Mouse (Mus musculus) liver, embryonic 13.5 days (tissue): ENCODE measurements around the gene Hpdl. TPM values are rescaled to one million over a fixed set of nuclear protein-coding genes. Genes with fewer than 3 reads are reported as not detected.
A peak's percentile ranks its signal among the peaks of the same experiment; 100 is the strongest.
"Not testable (repeated sequence)": the region's sequence is repeated elsewhere in the genome, so short reads cannot be mapped to it uniquely, and the experiment has no call there.

Experiments used
- ATAC-seq: fragments of 200-750 bp; cut with Nextera tagmentation; 2 replicates; pipeline ENCODE4 v1.8.0; 2017; ENCODE audit warnings: low read depth, mild to moderate bottlenecking, moderate number of reproducible peaks, moderate library complexity
- DNase-seq: peaks from one replicate; pipeline ENCODE4 v3.0.0; 2022
- H3K27ac ChIP-seq: fragments of 300-500 bp; sonication (generic); 2 replicates; pipeline ENCODE4 v1.5.1; 2015; ENCODE audit warnings: moderate library complexity, mild to moderate bottlenecking, inconsistent platforms
- H3K27me3 ChIP-seq: fragments of 300-500 bp; sonication (generic); 2 replicates; pipeline ENCODE4 v1.6.1; 2015; ENCODE audit warnings: mild to moderate bottlenecking, inconsistent platforms
- H3K36me3 ChIP-seq: fragments of 300-500 bp; sonication (generic); 2 replicates; pipeline ENCODE4 v1.6.1; 2015; ENCODE audit warnings: mild to moderate bottlenecking, inconsistent platforms
- H3K4me1 ChIP-seq: fragments of 300-500 bp; sonication (generic); replicated peaks from 2 replicates; pipeline ENCODE4 v1.6.1; 2015; ENCODE audit warnings: inconsistent platforms
- H3K4me2 ChIP-seq: fragments of 300-500 bp; sonication (generic); 2 replicates; pipeline ENCODE4 v1.6.1; 2015; ENCODE audit warnings: inconsistent platforms, mild to moderate bottlenecking, moderate library complexity
- H3K4me3 ChIP-seq: fragments of 300-500 bp; sonication (generic); replicated peaks from 2 replicates; pipeline ENCODE4 v1.5.1; 2015; ENCODE audit warnings: mild to moderate bottlenecking, inconsistent platforms
- H3K9ac ChIP-seq: fragments of 300-500 bp; sonication (generic); 2 replicates; pipeline ENCODE4 v1.6.1; 2015; ENCODE audit warnings: mild to moderate bottlenecking, inconsistent platforms
- H3K9me3 ChIP-seq: fragments of 300-500 bp; sonication (generic); replicated peaks from 2 replicates; pipeline ENCODE4 v1.6.1; 2016; ENCODE audit warnings: inconsistent platforms
- WGBS: fragments of 180-500 bp; shearing (Covaris S2); methylation state at CpG from one replicate; pipeline ENCODE4 v1.1.7; 2015; ENCODE audit not compliant: insufficient replicate concordance; 5-methylcytosine and 5-hydroxymethylcytosine counted together
- polyA plus RNA-seq: library from polyadenylated mRNA; unstranded; fragments of >200 nt; fragmentation: Nextera tagmentation; extraction: Ambion mirVana; gene quantifications from 2 replicates; pipeline ENCODE4 v1.2.1, GENCODE M21; 2015

The Hpdl gene
- 0.53 and 0.58 TPM in 2 replicates for polyA plus RNA-seq

- H3K9ac ChIP-seq = peak within 1 kb of the TSS; percentile 67
- peaks cover 48% of the 10 kb centered on the region for H3K4me1 ChIP-seq
- H3K4me3 ChIP-seq = peak within 1 kb of the TSS; percentile 63
- peaks cover 10% of the 10 kb centered on the region; the same call in 1 of the 2 replicates for H3K36me3 ChIP-seq
- 11% methylated on average over 9 of the region's 9 CpGs for WGBS
- H3K4me2 ChIP-seq = peak within 1 kb of the TSS; percentile 83
- ATAC-seq (no peak), DNase-seq (no peak)
- no peak within 1 kb of the TSS for H3K27ac ChIP-seq
- H3K9me3 ChIP-seq = no peaks in the 10 kb centered on the region
- H3K27me3 ChIP-seq = peaks cover 27% of the 10 kb centered on the region
Observed at GRCm38 (mm10) chr4:116821694-116822016, at the start of gene Hpdl. TSS of gene Hpdl (minus strand) at chr4:116821707.

GRCm38 (mm10) chr4:116869898-116870297, 48.4 kb upstream of the Hpdl start:
- 28% methylated on average over 3 of the region's 3 CpGs for WGBS
- Histone ChIP-seq H3K27ac (no peak overlapping the region), H3K27me3 (peaks cover 28% of the 10 kb centered on the region), H3K36me3 (no peaks in the 10 kb centered on the region), H3K9ac (no peak overlapping the region), H3K4me2 (no peak overlapping the region), H3K9me3 (no peaks in the 10 kb centered on the region), H3K4me1 (no peaks in the 10 kb centered on the region), H3K4me3 (no peak overlapping the region)
- no peak for DNase-seq
- no peak for ATAC-seq

GRCm38 (mm10) chr4:116862023-116862422, 40.5 kb upstream of the Hpdl start:
- no peaks in the 10 kb centered on the region for H3K4me1 ChIP-seq
- peaks cover 41% of the 10 kb centered on the region for H3K27me3 ChIP-seq
- no peak overlapping the region for H3K4me2 ChIP-seq
- no peaks in the 10 kb centered on the region for H3K36me3 ChIP-seq
- no peaks in the 10 kb centered on the region for H3K9me3 ChIP-seq
- ATAC-seq (no peak), DNase-seq (no peak)
- H3K4me3 ChIP-seq = no peak overlapping the region
- 54% methylated on average over 8 of the region's 8 CpGs for WGBS
- H3K27ac ChIP-seq = no peak overlapping the region
- H3K9ac ChIP-seq = no peak overlapping the region

GRCm38 (mm10) chr4:116859711-116860110, 38.2 kb upstream of the Hpdl start:
- Histone ChIP-seq H3K27me3 (peaks cover 30% of the 10 kb centered on the region), H3K9ac (no peak overlapping the region), H3K27ac (no peak overlapping the region), H3K36me3 (no peaks in the 10 kb centered on the region), H3K4me3 (no peak overlapping the region), H3K4me1 (no peaks in the 10 kb centered on the region), H3K4me2 (no peak overlapping the region), H3K9me3 (no peaks in the 10 kb centered on the region)
- ATAC-seq (no peak), DNase-seq (no peak)
- WGBS = 55% methylated on average over 5 of the region's 5 CpGs

GRCm38 (mm10) chr4:116857203-116857602, 35.7 kb upstream of the Hpdl start:
- no peak overlapping the region for H3K27ac ChIP-seq
- H3K4me1 ChIP-seq = no peaks in the 10 kb centered on the region
- no peaks in the 10 kb centered on the region for H3K9me3 ChIP-seq
- DNase-seq = no peak
- H3K4me3 ChIP-seq = no peak overlapping the region
- ATAC-seq = no peak
- H3K4me2 ChIP-seq = no peak overlapping the region
- H3K27me3 ChIP-seq = peaks cover 12% of the 10 kb centered on the region
- no peaks in the 10 kb centered on the region for H3K36me3 ChIP-seq
- 76% methylated on average over 10 of the region's 10 CpGs for WGBS
- H3K9ac ChIP-seq = no peak overlapping the region

GRCm38 (mm10) chr4:116854286-116854685, 32.8 kb upstream of the Hpdl start:
- Histone ChIP-seq H3K36me3 (no peaks in the 10 kb centered on the region), H3K4me2 (no peak overlapping the region), H3K9me3 (no peaks in the 10 kb centered on the region), H3K4me1 (no peaks in the 10 kb centered on the region), H3K4me3 (no peak overlapping the region), H3K27ac (no peak overlapping the region), H3K27me3 (no peaks in the 10 kb centered on the region), H3K9ac (no peak overlapping the region)
- ATAC-seq (no peak), DNase-seq (no peak)
- WGBS = 27% methylated on average over 2 of the region's 2 CpGs

GRCm38 (mm10) chr4:116849901-116850300, 28.4 kb upstream of the Hpdl start:
- Histone ChIP-seq H3K9ac (no peak overlapping the region), H3K4me1 (no peaks in the 10 kb centered on the region), H3K9me3 (no peaks in the 10 kb centered on the region), H3K36me3 (no peaks in the 10 kb centered on the region), H3K4me3 (no peak overlapping the region), H3K4me2 (no peak overlapping the region), H3K27ac (no peak overlapping the region), H3K27me3 (no peaks in the 10 kb centered on the region)
- ATAC-seq (no peak), DNase-seq (no peak)
- WGBS = 74% methylated on average over 3 of the region's 3 CpGs

GRCm38 (mm10) chr4:116844324-116844723, 22.8 kb upstream of the Hpdl start:
- H3K4me3 ChIP-seq = no peak overlapping the region
- ATAC-seq (no peak), DNase-seq (no peak)
- H3K27me3 ChIP-seq = peaks cover 30% of the 10 kb centered on the region
- H3K36me3 ChIP-seq = no peaks in the 10 kb centered on the region
- no peak overlapping the region for H3K27ac ChIP-seq
- H3K9ac ChIP-seq = no peak overlapping the region
- H3K4me2 ChIP-seq = no peak overlapping the region
- H3K4me1 ChIP-seq = no peaks in the 10 kb centered on the region
- WGBS = 92% methylated on average over 3 of the region's 3 CpGs
- no peaks in the 10 kb centered on the region for H3K9me3 ChIP-seq

GRCm38 (mm10) chr4:116840841-116841240, 19.3 kb upstream of the Hpdl start:
- DNase-seq = no peak
- Histone ChIP-seq H3K4me1 (no peaks in the 10 kb centered on the region), H3K4me2 (no peak overlapping the region), H3K27ac (no peak overlapping the region), H3K9me3 (no peaks in the 10 kb centered on the region), H3K36me3 (no peaks in the 10 kb centered on the region), H3K9ac (no peak overlapping the region), H3K27me3 (peaks cover 41% of the 10 kb centered on the region), H3K4me3 (no peak overlapping the region)
- 64% methylated on average over 6 of the region's 6 CpGs for WGBS
- ATAC-seq = no peak

GRCm38 (mm10) chr4:116840096-116840495, 18.6 kb upstream of the Hpdl start:
- 20% methylated on average over 26 of the region's 29 CpGs for WGBS
- H3K36me3 ChIP-seq, H3K4me1 ChIP-seq, H3K9ac ChIP-seq, H3K4me2 ChIP-seq, H3K4me3 ChIP-seq, H3K27ac ChIP-seq, ATAC-seq, H3K9me3 ChIP-seq, DNase-seq: not testable (repeated sequence)
- H3K27me3 ChIP-seq = peaks cover 41% of the 10 kb centered on the region

GRCm38 (mm10) chr4:116838999-116839398, 17.5 kb upstream of the Hpdl start:
- Histone ChIP-seq H3K9me3 (no peaks in the 10 kb centered on the region), H3K9ac (no peak overlapping the region), H3K4me3 (no peak overlapping the region), H3K36me3 (no peaks in the 10 kb centered on the region), H3K27me3 (peaks cover 41% of the 10 kb centered on the region), H3K4me2 (no peak overlapping the region), H3K4me1 (no peaks in the 10 kb centered on the region), H3K27ac (no peak overlapping the region)
- ATAC-seq (no peak), DNase-seq (no peak)
- 56% methylated on average over 2 of the region's 2 CpGs for WGBS

- Histone ChIP-seq H3K9ac (no peak overlapping the region), H3K36me3 (no peaks in the 10 kb centered on the region), H3K27ac (no peak overlapping the region), H3K4me3 (no peak overlapping the region), H3K4me1 (peaks cover 5% of the 10 kb centered on the region), H3K9me3 (no peaks in the 10 kb centered on the region), H3K4me2 (no peak overlapping the region), H3K27me3 (0 out of 2 replicates have a peak, but pooled peaks cover 3% of the 10 kb centered on the region)
- DNase-seq = no peak
- 47% methylated on average over 6 of the region's 6 CpGs for WGBS
- no peak for ATAC-seq
Observed at GRCm38 (mm10) chr4:116830070-116830368, 8.5 kb upstream of the Hpdl start.
